Mouse (Mus musculus): ENCODE measurements at regions not wholly inside any gene's neighbourhood (a gene's known extent, or its start where the extent isn't known, plus 50 kb on each side); places are given as distances from the start of the nearest gene placed in this dataset.

GRCm38 (mm10) chr14:86453142-86453541 is 687.9 kb downstream of the Diaph3 start:
- Histone ChIP-seq H3K4me1 (ENCODE audit: control insufficient read depth, insufficient read depth, low read length) (no peaks in the 10 kb centered on the region), H3K4me3 (ENCODE audit: insufficient read depth, low read depth, low read length) (no peak overlapping the region), H3K27ac (ENCODE audit: insufficient read depth, low read depth, low read length) (no peak overlapping the region)
- no peak for TF ChIP-seq CTCF (IDR thresholded peaks at IDR 0.05; ENCODE audit: insufficient read depth, low read depth, low read length)
- no peak for TF ChIP-seq POLR2A (IDR thresholded peaks at IDR 0.05; ENCODE audit: insufficient read depth, low read depth, low read length)
- WGBS = 79% methylated on average over 2 of the region's 2 CpGs

- no peaks in the 10 kb centered on the region for H3K4me1 ChIP-seq (ENCODE audit: control insufficient read depth, insufficient read depth, low read length)
- 98% methylated on average over 1 of the region's 1 CpGs for WGBS
- H3K27ac ChIP-seq (ENCODE audit: insufficient read depth, low read depth, low read length) = no peak overlapping the region
- no peak overlapping the region for H3K4me3 ChIP-seq (ENCODE audit: insufficient read depth, low read depth, low read length)
- TF ChIP-seq CTCF (IDR thresholded peaks at IDR 0.05; ENCODE audit: insufficient read depth, low read depth, low read length) (no peak), POLR2A (IDR thresholded peaks at IDR 0.05; ENCODE audit: insufficient read depth, low read depth, low read length) (no peak)
These were observed 690.4 kb downstream of the Diaph3 start for GRCm38 (mm10) chr14:86450616-86451015.

GRCm38 (mm10) chr14:86445139-86445538 is 695.9 kb downstream of the Diaph3 start:
- no peak overlapping the region for H3K4me3 ChIP-seq (ENCODE audit: insufficient read depth, low read depth, low read length)
- H3K4me1 ChIP-seq (ENCODE audit: control insufficient read depth, insufficient read depth, low read length) = no peaks in the 10 kb centered on the region
- TF ChIP-seq POLR2A (IDR thresholded peaks at IDR 0.05; ENCODE audit: insufficient read depth, low read depth, low read length) (no peak), CTCF (IDR thresholded peaks at IDR 0.05; ENCODE audit: insufficient read depth, low read depth, low read length) (no peak)
- WGBS = 90% methylated on average over 4 of the region's 4 CpGs
- no peak overlapping the region for H3K27ac ChIP-seq (ENCODE audit: insufficient read depth, low read depth, low read length)

GRCm38 (mm10) chr14:86443921-86444835 is 696.9 kb downstream of the Diaph3 start:
- no peak overlapping the region for H3K4me3 ChIP-seq (ENCODE audit: insufficient read depth, low read depth, low read length)
- H3K4me1 ChIP-seq (ENCODE audit: control insufficient read depth, insufficient read depth, low read length) = no peaks in the 10 kb centered on the region
- TF ChIP-seq CTCF (IDR thresholded peaks at IDR 0.05; ENCODE audit: insufficient read depth, low read depth, low read length) (no peak), POLR2A (IDR thresholded peaks at IDR 0.05; ENCODE audit: insufficient read depth, low read depth, low read length) (no peak)
- 50% methylated on average over 5 of the region's 5 CpGs for WGBS
- no peak overlapping the region for H3K27ac ChIP-seq (ENCODE audit: insufficient read depth, low read depth, low read length)

- H3K27ac ChIP-seq (ENCODE audit: insufficient read depth, low read depth, low read length) = no peak overlapping the region
- 82% methylated on average over 9 of the region's 9 CpGs for WGBS
- no peak overlapping the region for H3K4me3 ChIP-seq (ENCODE audit: insufficient read depth, low read depth, low read length)
- H3K4me1 ChIP-seq (ENCODE audit: control insufficient read depth, insufficient read depth, low read length) = no peaks in the 10 kb centered on the region
- no peak for TF ChIP-seq POLR2A (IDR thresholded peaks at IDR 0.05; ENCODE audit: insufficient read depth, low read depth, low read length)
- no peak for TF ChIP-seq CTCF (IDR thresholded peaks at IDR 0.05; ENCODE audit: insufficient read depth, low read depth, low read length)
These were observed 698.9 kb downstream of the Diaph3 start for GRCm38 (mm10) chr14:86441895-86442679.

- H3K27ac ChIP-seq (ENCODE audit: insufficient read depth, low read depth, low read length) = no peak overlapping the region
These were observed 703.7 kb downstream of the Diaph3 start for GRCm38 (mm10) chr14:86437383-86437782.

GRCm38 (mm10) chr14:86435345-86435744 is 705.7 kb downstream of the Diaph3 start:
- H3K27ac ChIP-seq (ENCODE audit: insufficient read depth, low read depth, low read length) = no peak overlapping the region
- TF ChIP-seq POLR2A (IDR thresholded peaks at IDR 0.05; ENCODE audit: insufficient read depth, low read depth, low read length) (no peak), CTCF (IDR thresholded peaks at IDR 0.05; ENCODE audit: insufficient read depth, low read depth, low read length) (no peak)
- H3K4me3 ChIP-seq (ENCODE audit: insufficient read depth, low read depth, low read length) = no peak overlapping the region
- WGBS = 97% methylated on average over 2 of the region's 2 CpGs
- no peaks in the 10 kb centered on the region for H3K4me1 ChIP-seq (ENCODE audit: control insufficient read depth, insufficient read depth, low read length)

More at GRCm38 (mm10) chr14:86437383-86437782, 703.7 kb downstream of the Diaph3 start:
- H3K4me1 ChIP-seq (ENCODE audit: control insufficient read depth, insufficient read depth, low read length) = no peaks in the 10 kb centered on the region
- TF ChIP-seq CTCF (IDR thresholded peaks at IDR 0.05; ENCODE audit: insufficient read depth, low read depth, low read length) (no peak), POLR2A (IDR thresholded peaks at IDR 0.05; ENCODE audit: insufficient read depth, low read depth, low read length) (no peak)
- 86% methylated on average over 3 of the region's 3 CpGs for WGBS
- no peak overlapping the region for H3K4me3 ChIP-seq (ENCODE audit: insufficient read depth, low read depth, low read length)

- 83% methylated on average over 6 of the region's 6 CpGs for WGBS
- Histone ChIP-seq H3K4me3 (ENCODE audit: insufficient read depth, low read depth, low read length) (no peak overlapping the region), H3K27ac (ENCODE audit: insufficient read depth, low read depth, low read length) (no peak overlapping the region), H3K4me1 (ENCODE audit: control insufficient read depth, insufficient read depth, low read length) (no peaks in the 10 kb centered on the region)
- TF ChIP-seq CTCF (IDR thresholded peaks at IDR 0.05; ENCODE audit: insufficient read depth, low read depth, low read length) (no peak), POLR2A (IDR thresholded peaks at IDR 0.05; ENCODE audit: insufficient read depth, low read depth, low read length) (no peak)
These were observed 709.7 kb downstream of the Diaph3 start for GRCm38 (mm10) chr14:86431215-86431816.

Data from olfactory bulb, adult 2 months (tissue).